Mouse (Mus musculus) adrenal gland, adult 2 months (tissue): ENCODE data around the gene Krtap10-4. TPM values are rescaled to one million over a fixed set of nuclear protein-coding genes. Genes with fewer than 3 reads are reported as not detected.
"Not testable (repeated sequence)": the region's sequence is repeated elsewhere in the genome, so short reads cannot be mapped to it uniquely, and the experiment has no call there.

Source experiments
- DNase-seq: peaks from one replicate; pipeline ENCODE4 v3.0.0; 2021
- polyA plus RNA-seq: library from polyadenylated mRNA; depleted of rRNA; stranded (reverse); fragments of >200 nt; gene quantifications from 2 replicates; pipeline ENCODE4 v1.2.3, GENCODE M21; 2012; rRNA removed
- total RNA-seq, 2 experiments: library from RNA; stranded (reverse); gene quantifications; 2 replicates each; pipeline ENCODE4 v1.2.3; 2021

The Krtap10-4 gene
- total and polyA plus RNA-seq, 3 experiments = not detected

GRCm38 (mm10) chr10:77788621-77789020 lies 38.3 kb downstream of the Krtap10-4 start:
- DNase-seq = no peak

GRCm38 (mm10) chr10:77787876-77788275 lies 39.0 kb downstream of the Krtap10-4 start, which contains the start of gene Gm7137:
TSS of gene Gm7137 (minus strand) at chr10:77788200.
- not testable (repeated sequence) for DNase-seq

DNA sequence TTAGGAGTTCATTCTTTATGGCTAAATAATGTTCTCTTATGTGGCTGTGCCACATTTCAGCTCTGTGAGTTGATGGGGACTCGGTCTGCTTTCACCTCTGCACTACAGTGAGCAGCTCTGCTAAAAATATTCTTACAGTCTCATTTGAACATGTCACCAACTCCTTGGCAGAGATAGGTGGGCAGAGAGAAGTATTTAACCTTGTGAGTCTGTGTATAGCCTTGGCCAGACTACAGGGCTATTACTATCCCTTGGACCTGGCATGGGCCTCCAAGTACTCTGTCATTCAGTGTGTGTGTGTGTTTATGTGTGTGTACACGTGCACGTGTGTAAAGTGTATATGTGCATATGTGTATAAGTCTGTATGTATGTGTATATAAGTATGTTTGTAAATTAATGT lies 43.5 kb downstream of the Krtap10-4 start:
- DNase-seq = not testable (repeated sequence)

DNA sequence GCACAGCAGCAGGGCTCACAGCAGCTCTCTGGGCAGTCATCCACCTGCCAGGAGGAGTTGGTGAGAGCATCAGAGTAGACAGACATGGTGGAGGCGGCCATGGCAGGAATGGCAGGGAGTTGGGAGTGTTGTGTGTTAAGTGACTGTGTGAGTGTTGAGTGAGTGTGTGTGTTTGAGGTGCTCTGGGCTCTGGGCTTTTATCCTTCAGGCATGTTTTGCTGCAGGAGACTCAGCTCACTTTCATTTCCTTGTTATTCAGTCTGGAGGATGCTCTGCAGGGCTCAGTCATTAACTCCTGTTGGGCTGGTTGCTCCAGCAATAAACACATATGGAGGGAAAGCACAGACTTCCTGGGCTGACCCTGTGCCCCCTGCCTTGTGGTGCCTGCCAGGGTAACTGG lies 44.5 kb downstream of the Krtap10-4 start, which contains the start of gene Gm3250:
TSS of gene Gm3250 (minus strand) at position 101 of the 400 bp plus-strand sequence.
- not testable (repeated sequence) for DNase-seq

DNA sequence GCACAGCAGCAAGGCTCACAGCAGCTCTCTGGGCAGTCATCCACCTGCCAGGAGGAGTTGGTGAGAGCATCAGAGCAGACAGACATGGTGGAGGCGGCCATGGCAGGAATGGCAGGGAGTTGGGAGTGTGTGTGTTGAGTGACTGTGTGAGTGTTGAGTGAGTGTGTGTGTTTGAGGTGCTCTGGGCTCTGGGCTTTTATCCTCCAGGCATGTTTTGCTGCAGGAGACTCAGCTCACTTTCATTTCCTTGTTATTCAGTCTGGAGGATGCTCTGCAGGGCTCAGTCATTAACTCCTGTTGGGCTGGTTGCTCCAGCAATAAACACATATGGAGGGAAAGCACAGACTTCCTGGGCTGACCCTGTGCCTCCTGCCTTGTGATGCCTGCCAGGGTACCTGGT lies 50.1 kb downstream of the Krtap10-4 start, which contains the start of gene Gm7138:
TSS of gene Gm7138 (minus strand) at position 101 of the 400 bp plus-strand sequence.
- DNase-seq = not testable (repeated sequence)

Other genes starting within 250 kb of the Krtap10-4 start
Only the 30 nearest of the 34 such genes appear.
- 10 to 100 TPM; 50.0 to 55.0 TPM for gene Ube2g2, start 204.8 kb downstream of the Krtap10-4 start, total RNA-seq
- gene Ube2g2, start 204.8 kb downstream of the Krtap10-4 start, polyA plus RNA-seq = 27.9 and 37.4 TPM in 2 replicates
- gene Tspear, start 140.5 kb downstream of the Krtap10-4 start, total RNA-seq = under 1 TPM; 0.17 to 0.62 TPM
- gene Tspear, start 140.5 kb downstream of the Krtap10-4 start, polyA plus RNA-seq = 0.94 and 1.1 TPM in 2 replicates
- not detected for gene Gm19402, start 136.3 kb downstream of the Krtap10-4 start, total RNA-seq
- not detected in 2 replicates for gene Gm19402, start 136.3 kb downstream of the Krtap10-4 start, polyA plus RNA-seq
- not detected for gene Gm9508, start 129.9 kb downstream of the Krtap10-4 start, total RNA-seq
- not detected in 2 replicates for gene Gm9508, start 129.9 kb downstream of the Krtap10-4 start, polyA plus RNA-seq
- gene Gm10272, start 120.5 kb downstream of the Krtap10-4 start, total RNA-seq = not detected
- not detected in 2 replicates for gene Gm10272, start 120.5 kb downstream of the Krtap10-4 start, polyA plus RNA-seq
- not detected for gene Gm10024, start 115.6 kb downstream of the Krtap10-4 start, total RNA-seq
- not detected in 2 replicates for gene Gm10024, start 115.6 kb downstream of the Krtap10-4 start, polyA plus RNA-seq
- gene Gm10142, start 111.3 kb downstream of the Krtap10-4 start, total RNA-seq = not detected
- not detected in 2 replicates for gene Gm10142, start 111.3 kb downstream of the Krtap10-4 start, polyA plus RNA-seq
- not detected for gene Krtap12-1, start 106.5 kb downstream of the Krtap10-4 start, total RNA-seq
- gene Krtap12-1, start 106.5 kb downstream of the Krtap10-4 start, polyA plus RNA-seq = not detected in 2 replicates
- gene Gm10100, start 100.6 kb downstream of the Krtap10-4 start, total RNA-seq = not detected
- gene Gm10100, start 100.6 kb downstream of the Krtap10-4 start, polyA plus RNA-seq = not detected in 2 replicates
- not detected for gene Gm18596, start 84.5 kb downstream of the Krtap10-4 start, total RNA-seq
- gene Gm18596, start 84.5 kb downstream of the Krtap10-4 start, polyA plus RNA-seq = not detected in 2 replicates
- gene Gm9736, start 75.7 kb downstream of the Krtap10-4 start, total RNA-seq = not detected
- not detected in 2 replicates for gene Gm9736, start 75.7 kb downstream of the Krtap10-4 start, polyA plus RNA-seq
- not detected for gene Gm3233, start 67.4 kb downstream of the Krtap10-4 start, total RNA-seq
- not detected in 2 replicates for gene Gm3233, start 67.4 kb downstream of the Krtap10-4 start, polyA plus RNA-seq
- not detected for gene Gm3238, start 55.8 kb downstream of the Krtap10-4 start, total RNA-seq
- gene Gm3238, start 55.8 kb downstream of the Krtap10-4 start, polyA plus RNA-seq = not detected in 2 replicates
- gene Gm7138, start 50.2 kb downstream of the Krtap10-4 start, total RNA-seq = not detected
- not detected in 2 replicates for gene Gm7138, start 50.2 kb downstream of the Krtap10-4 start, polyA plus RNA-seq
- gene Gm3250, start 44.6 kb downstream of the Krtap10-4 start, total RNA-seq = not detected
- not detected in 2 replicates for gene Gm3250, start 44.6 kb downstream of the Krtap10-4 start, polyA plus RNA-seq
- not detected for gene Gm7137, start 38.9 kb downstream of the Krtap10-4 start, total RNA-seq
- gene Gm7137, start 38.9 kb downstream of the Krtap10-4 start, polyA plus RNA-seq = not detected in 2 replicates
- gene Gm9639, start 32.0 kb downstream of the Krtap10-4 start, total RNA-seq = not detected
- gene Gm9639, start 32.0 kb downstream of the Krtap10-4 start, polyA plus RNA-seq = not detected in 2 replicates
- not detected for gene Gm19668, start 28.0 kb downstream of the Krtap10-4 start, total RNA-seq
- gene Gm19668, start 28.0 kb downstream of the Krtap10-4 start, polyA plus RNA-seq = not detected in 2 replicates
- gene Gm9507, start 15.3 kb downstream of the Krtap10-4 start, total RNA-seq = not detected
- gene Gm9507, start 15.3 kb downstream of the Krtap10-4 start, polyA plus RNA-seq = 0.31 TPM in 1 of 2 replicates, not detected in the other
- gene Gm2696, start 12.4 kb downstream of the Krtap10-4 start, total RNA-seq = not detected
- gene Gm2696, start 12.4 kb downstream of the Krtap10-4 start, polyA plus RNA-seq = not detected in 2 replicates
- gene Krtap10-10, start 8.9 kb upstream of the Krtap10-4 start, total RNA-seq = not detected
- gene Krtap10-10, start 8.9 kb upstream of the Krtap10-4 start, polyA plus RNA-seq = not detected in 2 replicates
- gene Gm36176, start 19.7 kb upstream of the Krtap10-4 start, total RNA-seq = not detected
- gene Gm36176, start 19.7 kb upstream of the Krtap10-4 start, polyA plus RNA-seq = not detected in 2 replicates
- gene Gm10318, start 25.8 kb upstream of the Krtap10-4 start, total RNA-seq = not detected
- not detected in 2 replicates for gene Gm10318, start 25.8 kb upstream of the Krtap10-4 start, polyA plus RNA-seq
- not detected for gene Gm3285, start 34.9 kb upstream of the Krtap10-4 start, total RNA-seq
- not detected in 2 replicates for gene Gm3285, start 34.9 kb upstream of the Krtap10-4 start, polyA plus RNA-seq
- 1 to 10 TPM; 5.2 to 8.1 TPM for gene Lrrc3, start 75.4 kb upstream of the Krtap10-4 start, total RNA-seq
- 4.1 and 6.3 TPM in 2 replicates for gene Lrrc3, start 75.4 kb upstream of the Krtap10-4 start, polyA plus RNA-seq
- 1 to 10 TPM; 2.6 to 3.2 TPM for gene Trpm2, start 143.5 kb upstream of the Krtap10-4 start, total RNA-seq
- 3.0 and 3.1 TPM in 2 replicates for gene Trpm2, start 143.5 kb upstream of the Krtap10-4 start, polyA plus RNA-seq
- gene 1810043G02Rik, start 151.4 kb upstream of the Krtap10-4 start, total RNA-seq = 10 to 100 TPM; 19.7 to 23.7 TPM
- 92.1 and 111 TPM in 2 replicates for gene 1810043G02Rik, start 151.4 kb upstream of the Krtap10-4 start, polyA plus RNA-seq
- 100 to 1,000 TPM; 128 to 145 TPM for gene Pfkl, start 183.0 kb upstream of the Krtap10-4 start, total RNA-seq
- gene Pfkl, start 183.0 kb upstream of the Krtap10-4 start, polyA plus RNA-seq = 122 and 138 TPM in 2 replicates
- 10 to 100 TPM; 23.2 to 29.5 TPM for gene Dnmt3l, start 214.9 kb upstream of the Krtap10-4 start, total RNA-seq
- gene Dnmt3l, start 214.9 kb upstream of the Krtap10-4 start, polyA plus RNA-seq = 14.6 and 15.5 TPM in 2 replicates
- gene Aire, start 216.5 kb upstream of the Krtap10-4 start, total RNA-seq = not detected
- gene Aire, start 216.5 kb upstream of the Krtap10-4 start, polyA plus RNA-seq = 0.08 TPM in 1 of 2 replicates, not detected in the other